ENCODE assay signal across 8 mouse cellular contexts in genomic region chr15:80679515-80680215, GRCm38 (mm10). TPM values are rescaled to one million over a fixed set of nuclear protein-coding genes. Genes with fewer than 3 reads are reported as not detected.
DNase-seq lines count a peak whose midpoint lies in the region; ATAC-seq and TF ChIP-seq lines count a peak whose summit lies in the region.

No protein-coding gene starts in this region.

- WGBS in lung, postnatal 0 days, result 38% methylated on average over 8 of the region's 8 CpGs

- H3K27me3 ChIP-seq in lung, postnatal 0 days (replicated peaks; ENCODE audit: insufficient read depth, low read length), result no peaks in the 10 kb centered on the region

- ATAC-seq in lung, postnatal 0 days, result peak; percentile 32; the same call in 1 of the 2 replicates

- H3K4me3 ChIP-seq in lung, postnatal 0 days (ENCODE audit: low read depth, low read length), result no peak overlapping the region

- 0 out of 2 replicates have a peak, but pooled peaks cover 3% of the 10 kb centered on the region for H3K4me1 ChIP-seq in lung, postnatal 0 days (ENCODE audit: insufficient read depth, low read depth, low read length)

- TF ChIP-seq CTCF in lung, postnatal 0 days (IDR thresholded peaks at IDR 0.05), result no peak

- no peak overlapping the region for H3K4me2 ChIP-seq in lung, postnatal 0 days (replicated peaks; ENCODE audit: low read depth, low read length)

- TF ChIP-seq EP300 in lung, postnatal 0 days (IDR thresholded peaks at IDR 0.05), result no peak

- peak; percentile 14 for DNase-seq in adrenal gland, postnatal 14 days
- DNase-seq in adrenal gland, adult 8-10 months, result no peak
- DNase-seq in retina, postnatal 1 day, result peak; percentile 83
- no peak for DNase-seq in retina, embryonic 14.5 days (ENCODE audit: low spot score)
- peak; percentile 72 for DNase-seq in kidney, adult 18-20 months
- peak; percentile 45 for DNase-seq in lung, postnatal 0 days (ENCODE audit: low spot score)
- no peak for DNase-seq in gastrocnemius, postnatal 14 days
- DNase-seq in thymus, postnatal 25 days, result no peak

- no peak overlapping the region for H3K9ac ChIP-seq in lung, postnatal 0 days (replicated peaks; ENCODE audit: low read depth)

- no peak overlapping the region for H3K27ac ChIP-seq in lung, postnatal 0 days (ENCODE audit: low read length)

- no peaks in the 10 kb centered on the region for H3K36me3 ChIP-seq in lung, postnatal 0 days (ENCODE audit: insufficient read depth, low read length)

- H3K9me3 ChIP-seq in lung, postnatal 0 days (ENCODE audit: low read length), result no peaks in the 10 kb centered on the region

- intact Hi-C loops in gastrocnemius, postnatal 14 days (cut with DNase I; ENCODE audit: low total_unique reads), result no loop called here

RNA-seq across cellular contexts. Expression of gene Fam83f, which starts 8.0 kb away (rescaled TPM):
- 0.79 and 0.96 TPM in 2 replicates for total RNA-seq in adrenal gland, postnatal 14 days (2021)
- under 1 TPM in 3 of 4 experiments, not detected in 1; 0.35 to 0.59 (median 0.38) TPM for total RNA-seq in adrenal gland, adult 8-10 months (2022)
- 0.73 and 0.80 TPM in 2 replicates for polyA plus RNA-seq in lung, postnatal 0 days (2015; fragmentation: Nextera tagmentation; extraction: Ambion mirVana)
- total RNA-seq in gastrocnemius, postnatal 14 days (2021), result under 1 TPM; 0.29 to 0.43 TPM

RNA-seq across cellular contexts. Expression of gene Tnrc6b, which starts 31.4 kb away (rescaled TPM):
- total RNA-seq in adrenal gland, postnatal 14 days (2021), result 55.7 and 63.3 TPM in 2 replicates
- 10 to 100 TPM; 61.4 to 85.1 (median 69.2) TPM for total RNA-seq in adrenal gland, adult 8-10 months (2022)
- 10.1 and 11.7 TPM in 2 replicates for polyA plus RNA-seq in lung, postnatal 0 days (2015; fragmentation: Nextera tagmentation; extraction: Ambion mirVana)
- total RNA-seq in gastrocnemius, postnatal 14 days (2021), result 10 to 100 TPM; 40.6 to 45.7 TPM

Comparison
In these comparisons a context has a peak if more than half of its experiments do, and no peak if none do; other contexts are left out.
1. DNase-seq: peak in adrenal gland, postnatal 14 days (single experiment), retina, postnatal 1 day (single experiment), kidney, adult 18-20 months (single experiment) and lung, postnatal 0 days (single experiment); none in adrenal gland, adult 8-10 months (single experiment), retina, embryonic 14.5 days (single experiment), gastrocnemius, postnatal 14 days (single experiment) and thymus, postnatal 25 days (single experiment).